7 mouse cellular contexts compared by ENCODE assay signal in the genomic region with DNA sequence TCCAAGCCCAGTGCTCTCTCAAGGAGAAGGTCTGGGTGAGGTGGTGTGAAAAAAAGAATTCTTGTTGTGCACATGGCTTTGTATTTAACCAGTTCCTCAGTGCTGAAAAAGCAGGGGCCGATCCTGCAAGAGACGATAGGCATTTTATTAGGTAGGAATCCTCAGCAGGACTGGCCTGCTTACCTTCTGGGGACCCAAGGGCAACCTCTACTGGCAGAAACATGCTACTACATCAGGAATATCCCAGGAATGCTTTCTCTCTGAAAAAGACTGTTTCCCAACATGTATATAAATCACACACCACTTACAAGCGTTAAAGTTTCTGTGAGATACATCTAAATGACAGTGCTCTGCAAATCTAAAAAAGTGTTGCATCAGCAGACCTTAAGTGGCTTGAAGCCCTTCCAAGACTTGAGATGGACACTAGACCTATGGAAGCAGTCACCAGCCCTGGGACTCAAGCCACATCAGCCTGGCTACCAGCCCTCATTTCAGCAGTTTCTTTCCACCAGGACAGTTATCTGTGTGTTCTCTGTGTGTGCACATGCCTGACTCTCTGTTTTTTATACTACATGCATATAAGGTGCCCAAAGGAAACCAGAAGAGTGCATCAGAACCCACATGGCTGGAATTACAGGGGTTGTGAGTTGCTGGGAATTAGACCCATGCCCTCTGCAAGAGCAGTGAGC. TPM values are rescaled to one million over a fixed set of nuclear protein-coding genes. Genes with fewer than 3 reads are reported as not detected.
DNase-seq lines count a peak whose midpoint lies in the region; ATAC-seq and TF ChIP-seq lines count a peak whose summit lies in the region.

No protein-coding gene starts in this region.

- H3K4me2 ChIP-seq in intestine, embryonic 16.5 days (ENCODE audit: low read depth, low read length): no peak overlapping the region
- H3K4me2 ChIP-seq in limb, embryonic 14.5 days (replicated peaks; ENCODE audit: low read depth, low read length, severe bottlenecking): no peak overlapping the region

- WGBS in intestine, embryonic 16.5 days: 9% methylated on average over 3 of the region's 3 CpGs
- WGBS in limb, embryonic 14.5 days: 6% methylated on average over 3 of the region's 3 CpGs

- no peak overlapping the region for H3K4me3 ChIP-seq in intestine, embryonic 16.5 days (ENCODE audit: low read length)
- no peak overlapping the region for H3K4me3 ChIP-seq in limb, embryonic 14.5 days (replicated peaks; ENCODE audit: low read length)

- no peaks in the 10 kb centered on the region for H3K27me3 ChIP-seq in intestine, embryonic 16.5 days (replicated peaks; ENCODE audit: control insufficient read depth, insufficient read depth, low read length)
- H3K27me3 ChIP-seq in limb, embryonic 14.5 days (ENCODE audit: control insufficient read depth, insufficient read depth, low read length): no peaks in the 10 kb centered on the region

- H3K9me3 ChIP-seq in intestine, embryonic 16.5 days (ENCODE audit: control insufficient read depth, low read length): no peaks in the 10 kb centered on the region
- no peaks in the 10 kb centered on the region for H3K9me3 ChIP-seq in limb, embryonic 14.5 days (ENCODE audit: control insufficient read depth, low read length)

- H3K27ac ChIP-seq in intestine, embryonic 16.5 days (ENCODE audit: low read length): no peak overlapping the region
- H3K27ac ChIP-seq in limb, embryonic 14.5 days (replicated peaks; ENCODE audit: low read depth, low read length): no peak overlapping the region

- no peaks in the 10 kb centered on the region for H3K36me3 ChIP-seq in intestine, embryonic 16.5 days (ENCODE audit: control insufficient read depth, insufficient read depth, low read length)
- H3K36me3 ChIP-seq in limb, embryonic 14.5 days (ENCODE audit: control insufficient read depth, insufficient read depth, low read length): no peaks in the 10 kb centered on the region

- H3K9ac ChIP-seq in intestine, embryonic 16.5 days (ENCODE audit: low read depth, low read length): no peak overlapping the region
- no peak overlapping the region for H3K9ac ChIP-seq in limb, embryonic 14.5 days (ENCODE audit: low read depth, low read length, severe bottlenecking)

- DNase-seq in ovary, postnatal 14 days (ENCODE audit: low spot score): peak; percentile 59
- DNase-seq in ovary, adult 18-20 months (ENCODE audit: low spot score): no peak
- DNase-seq in adrenal gland, postnatal 10 days: peak; percentile 80
- DNase-seq in embryo, embryonic 11.5 days (ENCODE audit: low read depth, low spot score): peak; percentile 48
- DNase-seq in limb, embryonic 14.5 days (ENCODE audit: low spot score): peak; percentile 62
- peak; percentile 16 to 36 for DNase-seq in right cerebral cortex, postnatal 36 days (ENCODE audit: low spot score in 2 of 2)

- peak; percentile 49; the same call in 1 of the 2 replicates for ATAC-seq in intestine, embryonic 16.5 days
- peak; percentile 44; the same call in 1 of the 2 replicates for ATAC-seq in limb, embryonic 14.5 days (ENCODE audit: low FRiP score, low read depth)

- TF ChIP-seq POLR2A in limb, embryonic 14.5 days (IDR thresholded peaks at IDR 0.05; ENCODE audit: borderline replicate concordance, extremely low read depth, insufficient read depth, insufficient read length): no peak

- peaks cover 5% of the 10 kb centered on the region; the same call in 1 of the 2 replicates for H3K4me1 ChIP-seq in intestine, embryonic 16.5 days (ENCODE audit: control insufficient read depth, insufficient read depth, low read length)
- no peaks in the 10 kb centered on the region for H3K4me1 ChIP-seq in limb, embryonic 14.5 days (ENCODE audit: control insufficient read depth, insufficient read depth, low read length)

RNA-seq across cellular contexts. Expression of gene Higd1a, which starts 19.0 kb away (rescaled TPM):
- 100 to 1,000 TPM; 111 to 113 TPM for total RNA-seq in adrenal gland, postnatal 10 days (2021)
- polyA plus RNA-seq in intestine, embryonic 16.5 days (2015; fragmentation: Nextera tagmentation; extraction: Ambion mirVana): 149 and 162 TPM in 2 replicates
- 50.6 and 71.0 TPM in 2 replicates for polyA plus RNA-seq in limb, embryonic 14.5 days (2012; rRNA removed)
- 213 and 235 TPM in 2 replicates for polyA plus RNA-seq in limb, embryonic 14.5 days (2014; fragmentation: Nextera tagmentation; extraction: Ambion mirVana)

RNA-seq across cellular contexts. Expression of gene Ackr2, which starts 21.0 kb away (rescaled TPM):
- 1 to 10 TPM; 3.0 to 3.4 TPM for total RNA-seq in adrenal gland, postnatal 10 days (2021)
- 0.62 and 0.98 TPM in 2 replicates for polyA plus RNA-seq in intestine, embryonic 16.5 days (2015; fragmentation: Nextera tagmentation; extraction: Ambion mirVana)
- 0.25 and 0.32 TPM in 2 replicates for polyA plus RNA-seq in limb, embryonic 14.5 days (2012; rRNA removed)
- 0.26 and 0.40 TPM in 2 replicates for polyA plus RNA-seq in limb, embryonic 14.5 days (2014; fragmentation: Nextera tagmentation; extraction: Ambion mirVana)

RNA-seq across cellular contexts. Expression of gene Ccdc13, which starts 37.9 kb away (rescaled TPM):
- total RNA-seq in adrenal gland, postnatal 10 days (2021): 1 to 10 TPM in 1 of 2 experiments, under 1 TPM in 1; 0.63 to 1.3 TPM
- polyA plus RNA-seq in intestine, embryonic 16.5 days (2015; fragmentation: Nextera tagmentation; extraction: Ambion mirVana): 0.66 and 0.81 TPM in 2 replicates
- polyA plus RNA-seq in limb, embryonic 14.5 days (2012; rRNA removed): 0.58 and 0.79 TPM in 2 replicates
- 0.47 and 0.59 TPM in 2 replicates for polyA plus RNA-seq in limb, embryonic 14.5 days (2014; fragmentation: Nextera tagmentation; extraction: Ambion mirVana)

RNA-seq across cellular contexts. Expression of gene Cyp8b1, which starts 38.9 kb away (rescaled TPM):
- total RNA-seq in adrenal gland, postnatal 10 days (2021): 10 to 100 TPM; 16.2 to 27.8 TPM
- polyA plus RNA-seq in intestine, embryonic 16.5 days (2015; fragmentation: Nextera tagmentation; extraction: Ambion mirVana): not detected in 2 replicates
- polyA plus RNA-seq in limb, embryonic 14.5 days (2012; rRNA removed): not detected in 2 replicates
- not detected in 2 replicates for polyA plus RNA-seq in limb, embryonic 14.5 days (2014; fragmentation: Nextera tagmentation; extraction: Ambion mirVana)
